In the genomic region with DNA sequence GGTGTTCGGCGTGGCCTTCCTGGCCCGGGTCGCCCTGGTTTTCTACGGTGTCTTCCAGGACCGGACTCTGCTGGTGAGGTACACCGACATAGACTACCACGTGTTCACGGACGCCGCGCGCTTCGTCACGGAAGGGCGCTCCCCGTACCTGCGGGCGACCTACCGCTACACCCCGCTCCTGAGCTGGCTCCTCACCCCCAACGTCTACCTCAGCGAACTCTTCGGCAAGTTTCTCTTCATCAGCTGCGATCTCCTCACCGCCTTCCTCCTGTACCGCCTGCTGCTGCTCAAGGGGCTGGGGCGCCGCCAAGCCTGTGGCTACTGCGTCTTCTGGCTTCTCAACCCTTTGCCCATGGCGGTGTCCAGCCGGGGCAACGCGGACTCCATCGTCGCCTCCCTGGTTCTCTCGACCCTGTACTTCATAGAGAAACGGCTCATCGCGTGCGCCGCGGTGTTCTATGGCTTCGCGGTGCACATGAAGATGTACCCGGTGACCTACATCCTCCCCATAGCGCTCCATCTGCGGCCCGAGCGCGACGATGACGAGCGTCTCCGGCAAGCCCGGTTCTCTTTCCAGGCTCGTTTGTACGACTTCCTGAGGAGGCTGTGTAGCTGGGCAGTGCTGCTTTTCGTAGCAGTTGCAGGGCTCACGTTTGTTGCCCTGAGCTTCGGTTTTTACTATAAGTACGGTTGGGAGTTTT, we compare ENCODE assay signal across 7 mouse cellular contexts. TPM values are rescaled to one million over a fixed set of nuclear protein-coding genes. Genes with fewer than 3 reads are reported as not detected.
DNase-seq lines count a peak whose midpoint lies in the region; ATAC-seq and TF ChIP-seq lines count a peak whose summit lies in the region.

No protein-coding gene starts in this region.

- H3K4me3 ChIP-seq in testis, adult 2 months (ENCODE audit: control insufficient read depth, low read depth, low read length): peak overlapping the region; percentile 97
- peak overlapping the region; percentile 82 for H3K4me3 ChIP-seq in heart, embryonic 10.5 days
- H3K4me3 ChIP-seq in midbrain, embryonic 12.5 days: peak overlapping the region; percentile 80

- no peak for ATAC-seq in midbrain, embryonic 12.5 days (ENCODE audit: low FRiP score, low read depth)

- no peaks in the 10 kb centered on the region; the same call in 1 of the 2 replicates for H3K36me3 ChIP-seq in testis, adult 2 months (ENCODE audit: control insufficient read depth, insufficient read depth, low read length)
- H3K36me3 ChIP-seq in heart, embryonic 10.5 days: peaks cover 24% of the 10 kb centered on the region
- peaks cover 18% of the 10 kb centered on the region for H3K36me3 ChIP-seq in midbrain, embryonic 12.5 days

- WGBS in heart, embryonic 10.5 days: 2% methylated on average over 62 of the region's 62 CpGs
- WGBS in midbrain, embryonic 12.5 days: 3% methylated on average over 61 of the region's 62 CpGs

- H3K27me3 ChIP-seq in testis, adult 2 months (ENCODE audit: control insufficient read depth, insufficient read depth, low read length): no peaks in the 10 kb centered on the region
- no peaks in the 10 kb centered on the region for H3K27me3 ChIP-seq in heart, embryonic 10.5 days (ENCODE audit: insufficient read depth, poor library complexity, severe bottlenecking)
- no peaks in the 10 kb centered on the region for H3K27me3 ChIP-seq in midbrain, embryonic 12.5 days

- TF ChIP-seq CTCF in testis, adult 2 months (IDR thresholded peaks at IDR 0.05; ENCODE audit: control insufficient read depth, insufficient read depth, insufficient replicate concordance, low read depth, low read length): no peak

- H3K27ac ChIP-seq in testis, adult 2 months (ENCODE audit: control insufficient read depth, insufficient read depth, low read depth, low read length): peak overlapping the region; percentile 90
- H3K27ac ChIP-seq in heart, embryonic 10.5 days: peak overlapping the region; percentile 89
- H3K27ac ChIP-seq in midbrain, embryonic 12.5 days (replicated peaks): peak overlapping the region; percentile 49; the same call in 1 of the 2 replicates

- DNase-seq in testis, postnatal 14 days (ENCODE audit: low spot score): no peak
- peak; percentile 46 for DNase-seq in brain, adult 2 months (ENCODE audit: low read depth, low spot score)
- DNase-seq in heart, embryonic 10.5 days (ENCODE audit: low spot score): peak; percentile 79
- DNase-seq in kidney, postnatal 25 days: peak; percentile 12 to 67
- DNase-seq in thymus, postnatal 36 days: peak; percentile 30 to 52

- H3K9me3 ChIP-seq in heart, embryonic 10.5 days: no peaks in the 10 kb centered on the region
- no peaks in the 10 kb centered on the region for H3K9me3 ChIP-seq in midbrain, embryonic 12.5 days

- H3K9ac ChIP-seq in midbrain, embryonic 12.5 days (replicated peaks): peak overlapping the region; percentile 80

- H3K4me1 ChIP-seq in testis, adult 2 months (ENCODE audit: control insufficient read depth, insufficient read depth, low read length): peaks cover 5% of the 10 kb centered on the region
- peaks cover 15% of the 10 kb centered on the region for H3K4me1 ChIP-seq in heart, embryonic 10.5 days
- H3K4me1 ChIP-seq in midbrain, embryonic 12.5 days: peaks cover 24% of the 10 kb centered on the region

- 0 out of 2 replicates have a peak, but pooled peaks have one; percentile 10 for TF ChIP-seq POLR2A in testis, adult 2 months (IDR thresholded peaks at IDR 0.05; ENCODE audit: control insufficient read depth, low read depth, low read length)

- H3K4me2 ChIP-seq in midbrain, embryonic 12.5 days (replicated peaks): peak overlapping the region; percentile 99

RNA-seq across cellular contexts. Expression of a gene that starts 0.6 kb away (rescaled TPM):
- polyA plus RNA-seq in testis, adult 2 months (2012; rRNA removed): 3.8 and 4.0 TPM in 2 replicates
- polyA plus RNA-seq in heart, embryonic 10.5 days (2016; fragmentation: Nextera tagmentation; extraction: Ambion mirVana): 8.0 and 8.6 TPM in 2 replicates
- polyA plus RNA-seq in midbrain, embryonic 12.5 days (2016; fragmentation: Nextera tagmentation; extraction: Ambion mirVana): 10.7 and 11.4 TPM in 2 replicates

RNA-seq across cellular contexts. Expression of a gene that starts 35.9 kb away (rescaled TPM):
- 0.06 TPM in 2 replicates for polyA plus RNA-seq in testis, adult 2 months (2012; rRNA removed)
- 0.09 TPM in 1 of 2 replicates, not detected in the other for polyA plus RNA-seq in heart, embryonic 10.5 days (2016; fragmentation: Nextera tagmentation; extraction: Ambion mirVana)
- 0.64 and 0.85 TPM in 2 replicates for polyA plus RNA-seq in midbrain, embryonic 12.5 days (2016; fragmentation: Nextera tagmentation; extraction: Ambion mirVana)

RNA-seq across cellular contexts. Expression of a gene that starts 47.8 kb away (rescaled TPM):
- polyA plus RNA-seq in testis, adult 2 months (2012; rRNA removed): 40.4 and 41.2 TPM in 2 replicates
- polyA plus RNA-seq in heart, embryonic 10.5 days (2016; fragmentation: Nextera tagmentation; extraction: Ambion mirVana): not detected in 2 replicates
- polyA plus RNA-seq in midbrain, embryonic 12.5 days (2016; fragmentation: Nextera tagmentation; extraction: Ambion mirVana): 1.7 and 2.7 TPM in 2 replicates

Comparison
In these comparisons a context has a peak if more than half of its experiments do, and no peak if none do; other contexts are left out.
1. RNA of a gene that starts 47.8 kb away (polyA plus RNA-seq): 40.4 to 41.2 TPM in testis, adult 2 months; 1.7 to 2.7 TPM in midbrain, embryonic 12.5 days and not detected in heart, embryonic 10.5 days; every median in the first group is over 10 times any median in the second.
2. Peak in every context shown above with its lines, with median percentiles within 50 percentile points of each other: H3K27ac ChIP-seq and H3K4me3 ChIP-seq.